Mouse (Mus musculus): ENCODE measurements at regions not wholly inside any gene's neighbourhood (a gene's known extent, or its start where the extent isn't known, plus 50 kb on each side); places are given as distances from the start of the nearest gene placed in this dataset.

GRCm38 (mm10) chr7:138680530-138680929 is 165.3 kb upstream of the Ppp2r2d start:
- WGBS, result 78% methylated on average over 5 of the region's 5 CpGs
- no peaks in the 10 kb centered on the region for H3K9me3 ChIP-seq
- ATAC-seq (ENCODE audit: insufficient read depth, low FRiP score, low read depth), result no peak

GRCm38 (mm10) chr7:138679575-138679974 is 166.3 kb upstream of the Ppp2r2d start:
- 78% methylated on average over 2 of the region's 2 CpGs for WGBS
- H3K4me2 ChIP-seq, result no peak overlapping the region
- H3K9ac ChIP-seq, result no peak overlapping the region
- no peaks in the 10 kb centered on the region for H3K4me1 ChIP-seq
- no peaks in the 10 kb centered on the region for H3K27me3 ChIP-seq (replicated peaks)
- no peak for ATAC-seq (ENCODE audit: insufficient read depth, low FRiP score, low read depth)
- no peaks in the 10 kb centered on the region for H3K36me3 ChIP-seq
- H3K4me3 ChIP-seq (replicated peaks), result no peak overlapping the region
- no peak overlapping the region for H3K27ac ChIP-seq
- no peaks in the 10 kb centered on the region for H3K9me3 ChIP-seq

More at GRCm38 (mm10) chr7:138680530-138680929, 165.3 kb upstream of the Ppp2r2d start:
- H3K9ac ChIP-seq, result no peak overlapping the region
- no peaks in the 10 kb centered on the region for H3K36me3 ChIP-seq
- H3K4me3 ChIP-seq (replicated peaks), result no peak overlapping the region
- H3K4me1 ChIP-seq, result no peaks in the 10 kb centered on the region
- no peak overlapping the region for H3K4me2 ChIP-seq
- no peaks in the 10 kb centered on the region for H3K27me3 ChIP-seq (replicated peaks)
- H3K27ac ChIP-seq, result no peak overlapping the region

GRCm38 (mm10) chr7:138672959-138673358 is 172.9 kb upstream of the Ppp2r2d start:
- no peaks in the 10 kb centered on the region for H3K36me3 ChIP-seq
- ATAC-seq (ENCODE audit: insufficient read depth, low FRiP score, low read depth), result no peak
- 50% methylated on average over 1 of the region's 1 CpGs for WGBS
- H3K4me3 ChIP-seq (replicated peaks), result no peak overlapping the region
- H3K27ac ChIP-seq, result no peak overlapping the region
- no peak overlapping the region for H3K9ac ChIP-seq
- H3K4me1 ChIP-seq, result no peaks in the 10 kb centered on the region
- H3K4me2 ChIP-seq, result no peak overlapping the region
- no peaks in the 10 kb centered on the region for H3K9me3 ChIP-seq
- no peaks in the 10 kb centered on the region for H3K27me3 ChIP-seq (replicated peaks)

GRCm38 (mm10) chr7:138668337-138668736 is 177.5 kb upstream of the Ppp2r2d start:
- no peaks in the 10 kb centered on the region for H3K36me3 ChIP-seq
- WGBS, result 38% methylated on average over 4 of the region's 4 CpGs
- no peak overlapping the region for H3K4me3 ChIP-seq (replicated peaks)
- H3K4me2 ChIP-seq, result no peak overlapping the region
- no peaks in the 10 kb centered on the region for H3K9me3 ChIP-seq
- H3K27ac ChIP-seq, result no peak overlapping the region
- no peak overlapping the region for H3K9ac ChIP-seq
- ATAC-seq (ENCODE audit: insufficient read depth, low FRiP score, low read depth), result no peak
- H3K4me1 ChIP-seq, result no peaks in the 10 kb centered on the region
- no peaks in the 10 kb centered on the region for H3K27me3 ChIP-seq (replicated peaks)

GRCm38 (mm10) chr7:138660124-138660523 is 185.8 kb upstream of the Ppp2r2d start:
- Histone ChIP-seq H3K27ac (no peak overlapping the region), H3K9ac (no peak overlapping the region)
- 81% methylated on average over 4 of the region's 4 CpGs for WGBS

GRCm38 (mm10) chr7:138657521-138657920 is 188.4 kb upstream of the Ppp2r2d start:
- ATAC-seq (ENCODE audit: insufficient read depth, low FRiP score, low read depth), result no peak
- Histone ChIP-seq H3K36me3 (no peaks in the 10 kb centered on the region), H3K9me3 (no peaks in the 10 kb centered on the region), H3K4me2 (no peak overlapping the region), H3K27me3 (replicated peaks) (no peaks in the 10 kb centered on the region), H3K4me3 (replicated peaks) (no peak overlapping the region), H3K9ac (no peak overlapping the region), H3K27ac (no peak overlapping the region), H3K4me1 (no peaks in the 10 kb centered on the region)
- WGBS, result 80% methylated on average over 4 of the region's 4 CpGs

More at GRCm38 (mm10) chr7:138660124-138660523, 185.8 kb upstream of the Ppp2r2d start:
- Histone ChIP-seq H3K4me2 (no peak overlapping the region), H3K36me3 (no peaks in the 10 kb centered on the region), H3K27me3 (replicated peaks) (no peaks in the 10 kb centered on the region), H3K4me1 (no peaks in the 10 kb centered on the region), H3K4me3 (replicated peaks) (no peak overlapping the region), H3K9me3 (no peaks in the 10 kb centered on the region)
- no peak for ATAC-seq (ENCODE audit: insufficient read depth, low FRiP score, low read depth)

- no peak for ATAC-seq (ENCODE audit: insufficient read depth, low FRiP score, low read depth)
- 81% methylated on average over 2 of the region's 2 CpGs for WGBS
Observed at GRCm38 (mm10) chr7:138657076-138657475, 188.8 kb upstream of the Ppp2r2d start.

GRCm38 (mm10) chr7:138655940-138656339 is 189.9 kb upstream of the Ppp2r2d start:
- Histone ChIP-seq H3K9ac (no peak overlapping the region), H3K27me3 (replicated peaks) (no peaks in the 10 kb centered on the region), H3K9me3 (no peaks in the 10 kb centered on the region), H3K4me3 (replicated peaks) (no peak overlapping the region), H3K4me1 (no peaks in the 10 kb centered on the region), H3K4me2 (no peak overlapping the region), H3K36me3 (no peaks in the 10 kb centered on the region), H3K27ac (no peak overlapping the region)
- WGBS, result 62% methylated on average over 3 of the region's 3 CpGs
- no peak; the same call in 1 of the 2 replicates for ATAC-seq (ENCODE audit: insufficient read depth, low FRiP score, low read depth)

More at GRCm38 (mm10) chr7:138657076-138657475, 188.8 kb upstream of the Ppp2r2d start:
- Histone ChIP-seq H3K4me3 (replicated peaks) (no peak overlapping the region), H3K9ac (no peak overlapping the region), H3K4me2 (no peak overlapping the region), H3K27me3 (replicated peaks) (no peaks in the 10 kb centered on the region), H3K27ac (no peak overlapping the region), H3K4me1 (no peaks in the 10 kb centered on the region), H3K9me3 (no peaks in the 10 kb centered on the region), H3K36me3 (no peaks in the 10 kb centered on the region)

GRCm38 (mm10) chr7:138650946-138651345 is 194.9 kb upstream of the Ppp2r2d start:
- Histone ChIP-seq H3K27ac (no peak overlapping the region), H3K4me3 (replicated peaks) (no peak overlapping the region), H3K27me3 (replicated peaks) (no peaks in the 10 kb centered on the region), H3K9ac (no peak overlapping the region), H3K4me2 (no peak overlapping the region), H3K9me3 (no peaks in the 10 kb centered on the region), H3K36me3 (no peaks in the 10 kb centered on the region), H3K4me1 (no peaks in the 10 kb centered on the region)
- 82% methylated on average over 5 of the region's 5 CpGs for WGBS
- ATAC-seq (ENCODE audit: insufficient read depth, low FRiP score, low read depth), result no peak

- Histone ChIP-seq H3K27ac (no peak overlapping the region), H3K9ac (no peak overlapping the region), H3K4me2 (no peak overlapping the region), H3K27me3 (replicated peaks) (no peaks in the 10 kb centered on the region), H3K36me3 (no peaks in the 10 kb centered on the region), H3K9me3 (no peaks in the 10 kb centered on the region), H3K4me3 (replicated peaks) (no peak overlapping the region), H3K4me1 (no peaks in the 10 kb centered on the region)
- ATAC-seq (ENCODE audit: insufficient read depth, low FRiP score, low read depth), result no peak
- 66% methylated on average over 2 of the region's 2 CpGs for WGBS
Observed at GRCm38 (mm10) chr7:138647636-138648035, 198.2 kb upstream of the Ppp2r2d start.

GRCm38 (mm10) chr7:138640492-138641165 is 205.2 kb upstream of the Ppp2r2d start:
- Histone ChIP-seq H3K4me1 (no peaks in the 10 kb centered on the region), H3K36me3 (no peaks in the 10 kb centered on the region), H3K9me3 (no peaks in the 10 kb centered on the region), H3K9ac (no peak overlapping the region), H3K27me3 (replicated peaks) (no peaks in the 10 kb centered on the region), H3K27ac (no peak overlapping the region), H3K4me3 (replicated peaks) (no peak overlapping the region), H3K4me2 (no peak overlapping the region)
- no peak for ATAC-seq (ENCODE audit: insufficient read depth, low FRiP score, low read depth)
- 63% methylated on average over 6 of the region's 6 CpGs for WGBS

GRCm38 (mm10) chr7:138639541-138639940 is 206.3 kb upstream of the Ppp2r2d start:
- Histone ChIP-seq H3K27ac (no peak overlapping the region), H3K4me3 (replicated peaks) (no peak overlapping the region), H3K9me3 (no peaks in the 10 kb centered on the region), H3K4me1 (no peaks in the 10 kb centered on the region), H3K27me3 (replicated peaks) (no peaks in the 10 kb centered on the region), H3K36me3 (no peaks in the 10 kb centered on the region), H3K9ac (no peak overlapping the region), H3K4me2 (no peak overlapping the region)
- 56% methylated on average over 3 of the region's 3 CpGs for WGBS
- ATAC-seq (ENCODE audit: insufficient read depth, low FRiP score, low read depth), result no peak

GRCm38 (mm10) chr7:138626061-138626460 is 219.8 kb upstream of the Ppp2r2d start:
- Histone ChIP-seq H3K9me3 (no peaks in the 10 kb centered on the region), H3K9ac (no peak overlapping the region), H3K4me3 (replicated peaks) (no peak overlapping the region), H3K4me2 (no peak overlapping the region), H3K27ac (no peak overlapping the region), H3K36me3 (no peaks in the 10 kb centered on the region), H3K27me3 (replicated peaks) (no peaks in the 10 kb centered on the region), H3K4me1 (no peaks in the 10 kb centered on the region)
- ATAC-seq (ENCODE audit: insufficient read depth, low FRiP score, low read depth), result no peak
- 79% methylated on average over 9 of the region's 9 CpGs for WGBS
